Mouse (Mus musculus) heart, adult 9 months (tissue): ENCODE data around the gene F12.

Experiments used
- DNase-seq, 2 experiments: peaks; one replicate each; pipeline ENCODE4 v3.0.0; 2022; ENCODE audit warnings: low spot score in 2 of 2

F12 gene

GRCm38 (mm10) chr13:55426613-55427012 is at the start of gene F12:
Gene F12 (minus strand): TSS chr13:55426793.
- DNase-seq = no peak

GRCm38 (mm10) chr13:55476256-55476655 is 49.7 kb upstream of the F12 start:
- no peak for DNase-seq

DNA sequence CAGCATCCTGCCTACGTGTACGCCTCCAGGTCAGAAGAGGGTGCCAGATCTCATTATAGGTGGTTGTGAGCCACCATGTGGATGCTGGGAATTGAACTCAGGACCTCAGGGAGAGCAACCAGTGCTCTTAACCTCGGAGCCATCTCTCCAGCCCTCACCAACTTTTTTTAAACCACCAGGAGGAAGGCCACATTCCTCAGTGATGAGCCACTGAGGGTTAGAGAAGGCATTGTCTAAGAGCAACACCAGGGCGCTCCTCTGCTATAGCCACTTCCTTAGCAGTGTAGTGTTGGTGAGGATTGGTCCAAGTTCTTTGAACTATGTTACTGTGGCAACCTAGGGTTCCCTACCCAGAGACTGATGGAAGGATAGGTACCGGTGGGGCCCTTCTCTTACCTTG is 49.2 kb upstream of the F12 start:
- no peak for DNase-seq

GRCm38 (mm10) chr13:55474621-55475069 is 48.1 kb upstream of the F12 start:
- no peak for DNase-seq

DNA sequence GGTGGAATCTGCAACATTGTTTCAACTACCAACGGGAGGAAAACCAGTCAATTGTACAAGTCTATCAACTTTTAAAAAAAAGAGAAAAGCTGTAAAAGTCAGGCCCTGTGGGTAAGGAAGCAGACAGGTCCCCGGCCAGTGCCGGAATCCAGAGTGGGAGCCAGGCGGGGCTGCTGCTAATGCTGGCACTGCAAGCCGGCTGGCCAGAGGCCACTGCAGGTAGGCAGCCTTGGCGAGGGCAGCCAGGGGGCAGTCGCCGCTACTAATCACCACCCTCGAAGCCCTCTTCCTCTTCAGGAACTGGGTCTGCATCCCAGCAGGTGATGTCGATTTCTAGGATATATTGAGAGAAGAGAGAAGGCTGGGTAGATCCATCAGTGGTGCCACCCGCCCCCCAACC is 47.4 kb upstream of the F12 start:
- DNase-seq = no peak

DNA sequence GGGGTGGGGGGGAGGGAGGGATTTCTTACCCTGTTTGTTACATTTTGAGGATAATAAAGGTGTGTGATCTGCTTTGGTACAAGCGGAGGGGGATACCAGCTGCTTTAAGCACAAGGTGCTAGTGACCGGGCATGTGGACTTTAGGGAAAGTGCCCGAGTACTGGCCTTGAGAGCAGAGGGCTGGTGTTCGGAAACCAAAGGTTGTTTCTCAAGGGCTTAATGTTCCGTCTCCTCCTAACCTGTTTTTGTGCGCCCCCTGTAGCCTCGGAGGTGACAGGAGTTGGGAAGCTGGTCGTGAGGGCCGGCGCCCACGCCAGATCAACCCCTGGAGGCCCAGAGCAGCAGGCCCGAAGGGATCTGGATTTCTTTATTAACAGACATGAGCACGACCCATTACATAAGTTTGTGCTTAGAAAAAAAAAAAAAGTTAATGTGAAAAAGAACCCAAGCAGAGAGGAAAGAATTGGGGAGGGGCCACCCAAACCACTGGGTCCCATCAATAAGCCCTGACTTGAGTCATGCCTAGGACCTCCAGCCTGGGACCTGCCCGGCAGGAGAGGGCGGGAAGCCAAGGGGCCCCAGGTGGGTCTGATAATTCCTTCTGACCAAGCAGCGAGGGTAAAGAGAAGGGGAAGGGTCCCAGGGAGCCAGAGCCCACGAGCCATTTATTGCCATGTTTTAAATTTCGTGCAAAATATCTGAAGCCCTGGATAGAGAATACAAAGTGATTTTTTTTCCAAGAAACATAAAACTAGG is 46.7 kb upstream of the F12 start:
- DNase-seq = no peak

DNA sequence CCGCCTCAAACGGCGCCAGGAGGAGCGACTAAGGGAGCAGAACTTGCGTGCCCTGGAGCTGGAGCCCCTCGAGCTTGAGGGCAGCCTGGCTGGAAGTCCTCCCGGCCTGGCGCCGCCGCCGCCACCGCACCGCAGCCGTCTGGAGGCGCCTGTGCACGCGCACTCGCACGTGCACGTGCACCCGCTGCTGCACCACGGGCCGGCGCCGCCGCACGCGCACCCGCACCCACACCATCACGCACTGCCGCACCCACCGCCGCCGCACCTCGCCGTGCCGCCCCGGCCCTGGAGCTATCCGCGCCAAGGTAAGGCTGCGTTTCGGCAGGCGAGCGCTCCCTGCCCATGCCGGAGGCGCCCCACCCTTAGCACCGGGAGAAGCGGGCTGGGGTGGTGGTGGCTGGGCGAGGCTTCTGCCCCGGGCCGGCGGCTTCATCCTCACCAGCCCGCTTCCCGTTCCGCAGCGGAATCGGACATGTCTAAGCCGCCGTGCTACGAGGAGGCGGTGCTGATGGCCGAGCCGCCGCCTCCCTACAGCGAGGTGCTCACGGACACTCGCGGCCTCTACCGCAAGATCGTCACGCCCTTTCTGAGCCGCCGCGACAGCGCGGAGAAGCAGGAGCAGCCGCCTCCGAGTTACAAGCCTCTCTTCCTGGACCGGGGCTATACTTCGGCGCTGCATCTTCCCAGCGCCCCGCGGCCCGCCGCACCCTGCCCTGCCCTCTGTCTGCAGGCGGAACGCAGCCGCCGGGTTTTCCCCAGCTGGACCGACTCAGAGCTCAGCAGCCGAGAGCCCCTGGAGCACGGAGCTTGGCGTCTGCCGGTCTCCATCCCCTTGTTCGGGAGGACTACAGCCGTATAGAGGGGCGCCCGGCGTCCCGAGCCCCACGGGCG is 45.8 kb upstream of the F12 start:
- DNase-seq = peak in 1 of 2 experiments; percentile 40

GRCm38 (mm10) chr13:55471819-55472131 is 45.2 kb upstream of the F12 start:
- DNase-seq = no peak

- peak; percentile 88 for DNase-seq
Observed at GRCm38 (mm10) chr13:55471156-55471818, 44.7 kb upstream of the F12 start.

GRCm38 (mm10) chr13:55470372-55470771 is 43.8 kb upstream of the F12 start:
- DNase-seq = no peak

DNA sequence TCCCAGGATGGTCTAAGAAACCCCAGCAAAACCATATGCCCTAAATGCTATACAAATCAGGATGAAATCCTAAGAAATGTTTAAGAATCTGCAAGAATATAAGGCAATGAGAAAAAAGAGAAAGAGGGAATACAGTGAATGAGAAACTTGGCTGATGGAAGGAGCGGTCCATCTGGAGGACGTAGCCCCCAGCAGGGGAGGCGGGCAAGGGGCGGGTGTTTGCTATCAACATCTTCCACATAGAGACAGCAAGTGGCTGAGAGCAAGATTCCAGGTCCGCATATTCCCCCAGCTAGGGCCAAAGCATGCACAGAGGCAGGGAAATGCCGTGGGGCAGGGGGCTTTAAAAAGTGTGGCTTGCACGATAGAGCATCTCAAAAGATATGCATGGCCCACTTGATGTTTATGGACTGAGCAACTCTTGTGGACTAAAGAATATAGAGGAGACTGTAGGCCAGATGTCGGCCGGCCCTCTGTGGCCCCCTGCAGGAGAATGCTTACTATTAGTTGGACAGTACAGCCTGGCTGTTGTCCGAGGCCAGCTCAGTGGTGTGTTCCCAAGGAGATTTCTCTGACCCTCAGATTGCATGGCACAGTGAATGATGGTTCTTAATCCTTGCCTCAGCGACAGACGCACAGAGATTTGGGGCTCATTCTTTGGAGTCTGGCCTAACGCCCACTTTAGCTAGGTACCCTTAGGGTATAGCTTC is 42.4 kb upstream of the F12 start:
- DNase-seq = no peak

GRCm38 (mm10) chr13:55465830-55466440 is 39.3 kb upstream of the F12 start:
- DNase-seq = no peak

DNA sequence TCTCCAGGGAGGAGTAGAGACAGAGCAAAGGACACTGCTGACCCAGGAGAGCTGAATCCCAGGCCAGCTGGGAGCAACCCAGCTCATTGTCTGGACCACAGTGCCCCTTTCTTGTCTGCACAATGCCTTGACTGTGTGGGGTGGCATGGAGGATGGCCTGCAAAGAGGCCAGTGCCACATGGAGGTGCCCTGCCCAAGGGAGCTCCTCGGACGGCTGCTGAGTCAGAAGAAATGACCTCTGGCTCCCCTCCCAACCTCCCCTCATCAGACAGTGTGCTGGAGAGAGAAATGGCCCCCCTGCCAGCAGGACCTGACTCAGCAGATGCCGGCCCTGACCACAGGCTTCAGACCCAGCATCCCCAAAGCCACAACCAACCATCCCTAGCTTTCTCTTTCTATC is 38.6 kb upstream of the F12 start:
- DNase-seq = no peak

DNA sequence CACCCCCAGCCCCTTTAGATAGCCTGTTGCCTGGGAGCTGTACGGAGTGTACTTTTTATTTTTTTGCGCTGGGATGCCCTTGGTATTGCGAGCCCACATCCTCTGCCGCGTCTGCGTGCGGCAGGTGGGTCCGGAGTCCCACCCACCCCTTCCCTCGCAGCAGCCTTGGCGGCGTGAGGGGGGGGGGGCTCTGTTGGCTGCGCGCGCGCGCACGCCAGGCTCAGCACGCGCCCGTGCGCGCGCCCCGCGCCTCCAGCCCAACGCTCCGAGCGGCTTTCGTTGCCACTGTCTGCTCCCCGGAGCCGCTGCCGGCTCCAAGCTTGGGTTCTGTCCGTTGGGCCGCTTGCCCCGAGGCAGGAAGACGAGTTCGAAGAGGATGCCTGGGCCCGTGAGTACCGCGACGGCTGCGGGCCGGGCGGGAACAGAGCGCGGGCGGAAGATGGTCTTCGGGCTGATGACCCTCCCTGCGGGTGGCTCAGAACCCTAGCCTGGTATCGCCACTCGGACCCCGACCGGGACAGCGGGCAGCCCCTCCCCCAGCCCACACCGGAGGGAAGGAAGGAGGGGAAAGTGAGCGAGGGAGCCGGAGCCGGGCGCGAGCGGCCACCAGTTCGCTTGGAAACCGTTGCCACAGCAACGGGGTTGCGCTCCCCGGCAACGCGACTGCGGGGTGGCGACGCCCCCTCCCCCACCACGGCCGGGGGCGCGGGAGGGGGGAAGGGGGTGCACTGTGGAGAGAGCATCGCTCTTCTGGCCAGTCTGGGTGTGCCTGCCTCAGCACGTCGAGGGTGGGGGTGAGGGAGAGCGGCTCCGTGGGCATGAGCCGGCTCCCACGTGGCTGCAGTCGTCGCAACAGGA is 37.7 kb upstream of the F12 start, which contains the start of gene Prr7:
Prr7 (plus strand) TSS at position 241 of the 858 bp plus-strand sequence.
- no peak for DNase-seq

DNA sequence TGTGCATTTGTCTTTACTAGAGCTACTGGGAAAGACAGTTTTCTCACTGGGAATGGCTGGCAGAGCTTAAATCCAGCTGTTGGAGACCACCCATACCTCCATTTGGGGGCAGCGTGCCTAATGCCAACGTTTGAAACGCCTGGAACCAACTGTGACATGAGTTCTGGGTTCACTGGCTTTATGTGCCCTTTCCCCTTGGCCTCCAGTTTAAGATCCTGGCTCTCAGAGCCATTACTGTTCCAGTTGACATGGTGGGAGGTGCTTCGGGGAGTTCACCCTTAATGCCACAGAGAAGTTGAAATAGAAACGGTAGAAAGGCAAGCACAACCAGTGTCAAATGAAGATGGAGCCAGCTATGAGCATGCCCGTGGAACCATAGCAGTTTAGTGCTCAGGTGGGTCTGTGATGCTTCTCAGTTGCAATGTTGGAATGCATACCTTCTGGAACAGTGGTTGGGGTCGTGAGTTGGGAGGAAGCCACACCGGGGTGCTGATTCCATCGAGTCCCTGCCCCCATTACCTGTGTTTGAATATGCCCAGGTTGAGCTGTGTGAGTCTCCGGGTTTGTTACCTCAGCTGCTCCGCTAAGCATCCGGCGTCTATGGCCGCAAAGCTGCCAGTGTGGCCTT is 36.9 kb upstream of the F12 start:
- no peak for DNase-seq

DNA sequence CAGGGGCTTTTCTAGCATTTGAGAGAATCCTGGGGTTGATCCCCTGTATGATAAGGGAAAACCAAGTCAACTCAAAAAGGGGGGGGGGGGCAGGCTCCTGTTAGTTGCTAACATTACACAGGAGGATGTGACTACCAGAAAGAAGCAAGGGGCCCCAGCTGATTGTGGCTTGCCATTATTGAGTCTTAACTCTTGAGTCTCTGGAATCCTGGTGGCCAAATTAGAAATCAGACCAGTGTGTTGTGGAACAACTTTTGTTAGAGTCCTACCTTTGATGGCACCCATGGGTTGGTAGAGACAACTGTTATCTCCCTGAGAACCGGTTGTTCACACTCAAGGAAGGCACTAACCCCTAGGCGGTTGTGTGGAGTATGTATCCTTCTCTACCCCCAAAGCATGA is 36.4 kb upstream of the F12 start:
- DNase-seq = no peak

GRCm38 (mm10) chr13:55451785-55452549 is 25.4 kb upstream of the F12 start:
- no peak for DNase-seq

- no peak for DNase-seq
Observed at GRCm38 (mm10) chr13:55451296-55451695, 24.7 kb upstream of the F12 start.

DNA sequence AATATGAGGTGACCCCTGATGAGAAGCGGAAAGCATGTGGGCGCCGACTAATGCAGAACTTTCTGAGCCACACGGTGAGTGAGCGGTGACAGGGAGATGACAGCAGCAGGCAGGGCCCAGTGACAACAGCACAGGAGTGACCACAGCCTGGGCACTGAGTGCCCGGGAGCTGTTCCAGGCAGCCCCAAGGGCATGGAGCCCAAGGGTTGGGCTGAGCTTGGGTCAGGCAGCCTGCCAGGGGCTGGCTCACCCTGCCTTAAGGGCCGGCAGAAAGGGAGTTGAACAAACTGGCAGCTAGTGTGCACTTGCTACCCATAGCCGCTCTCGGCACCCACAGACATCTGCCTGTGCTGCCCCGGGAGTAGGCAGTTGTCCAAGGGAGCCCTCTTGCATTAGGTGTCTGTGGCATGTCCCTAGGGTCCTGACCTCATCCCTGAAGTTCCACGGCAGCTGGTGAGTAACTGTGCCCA is 24.0 kb upstream of the F12 start:
- DNase-seq = peak; percentile 86 to 88
